Mouse (Mus musculus): ENCODE data around the gene Bfsp2. TPM values are rescaled to one million over a fixed set of nuclear protein-coding genes. Genes with fewer than 3 reads are reported as not detected.
"Not testable (repeated sequence)": the region's sequence is repeated elsewhere in the genome, so short reads cannot be mapped to it uniquely, and the experiment has no call there.

Bfsp2 gene
- polyA plus RNA-seq, 1 experiment from 2014 or later = 2.3 TPM

DNA sequence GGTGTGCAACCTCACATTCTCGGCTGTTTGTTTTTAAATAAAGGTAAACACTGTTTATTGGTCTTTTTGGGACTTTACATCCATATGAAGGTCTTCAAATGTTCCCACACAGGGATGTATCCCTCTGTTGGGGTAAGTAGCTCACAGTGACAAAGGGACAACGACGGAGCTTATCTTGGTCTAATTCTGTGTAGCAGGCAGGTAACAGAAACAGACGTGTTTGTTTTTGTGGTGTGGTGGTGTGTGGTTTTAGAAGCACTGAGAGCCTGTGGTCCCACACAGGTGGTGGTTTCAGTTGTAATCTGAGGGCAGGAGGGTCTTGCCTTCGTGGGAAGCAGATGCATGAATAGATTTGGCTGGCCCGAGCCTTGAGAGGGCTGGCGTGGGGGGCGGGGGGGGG, 56.3 kb downstream of the Bfsp2 start:
- H3K9ac ChIP-seq = no peak overlapping the region
- no peak for ATAC-seq (ENCODE audit: low FRiP score, low read depth)
- 0 out of 2 replicates have a peak, but pooled peaks cover 12% of the 10 kb centered on the region for H3K27me3 ChIP-seq
- 72% methylated on average over 6 of the region's 8 CpGs for WGBS
- no peak overlapping the region for H3K4me3 ChIP-seq
- H3K4me1 ChIP-seq = peaks cover 12% of the 10 kb centered on the region
- no peaks in the 10 kb centered on the region for H3K36me3 ChIP-seq
- H3K27ac ChIP-seq = no peak overlapping the region
- no peaks in the 10 kb centered on the region for H3K9me3 ChIP-seq
- H3K4me2 ChIP-seq (replicated peaks) = no peak overlapping the region

GRCm38 (mm10) chr9:103423384-103423783, 56.8 kb downstream of the Bfsp2 start:
- Histone ChIP-seq H3K36me3 (no peaks in the 10 kb centered on the region), H3K9ac (no peak overlapping the region), H3K27ac (no peak overlapping the region), H3K4me1 (peaks cover 12% of the 10 kb centered on the region), H3K27me3 (0 out of 2 replicates have a peak, but pooled peaks cover 12% of the 10 kb centered on the region), H3K9me3 (no peaks in the 10 kb centered on the region), H3K4me2 (replicated peaks) (0 out of 2 replicates have a peak overlapping the region, but pooled peaks have one; percentile 11), H3K4me3 (no peak overlapping the region)
- 72% methylated on average over 7 of the region's 7 CpGs for WGBS
- ATAC-seq (ENCODE audit: low FRiP score, low read depth) = no peak

DNA sequence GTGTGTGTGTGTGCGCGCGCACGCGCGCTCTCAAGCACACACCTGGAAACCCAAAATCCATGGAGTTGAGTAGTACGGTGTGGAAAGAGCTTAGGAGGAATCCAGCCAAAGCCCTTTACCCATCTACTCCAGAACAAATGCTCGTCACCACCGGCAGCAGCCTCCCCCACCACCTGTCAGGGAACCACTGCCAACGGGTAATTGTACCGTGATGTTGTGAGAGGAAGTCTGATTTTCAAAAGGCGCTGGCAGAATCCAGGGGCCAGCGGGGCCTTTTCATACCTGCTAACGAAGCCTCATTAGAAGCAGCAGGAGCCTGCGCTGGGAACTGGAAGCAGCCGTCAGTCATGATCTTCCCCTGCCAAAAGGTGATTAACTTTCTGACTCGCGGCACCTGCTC, 57.4 kb downstream of the Bfsp2 start:
- Histone ChIP-seq H3K4me2 (replicated peaks) (0 out of 2 replicates have a peak overlapping the region, but pooled peaks have one; percentile 11), H3K36me3 (no peaks in the 10 kb centered on the region), H3K27me3 (0 out of 2 replicates have a peak, but pooled peaks cover 12% of the 10 kb centered on the region), H3K9me3 (no peaks in the 10 kb centered on the region), H3K4me1 (peaks cover 12% of the 10 kb centered on the region), H3K27ac (no peak overlapping the region), H3K9ac (no peak overlapping the region), H3K4me3 (no peak overlapping the region)
- no peak for ATAC-seq (ENCODE audit: low FRiP score, low read depth)
- 38% methylated on average over 18 of the region's 18 CpGs for WGBS

- no peak for ATAC-seq (ENCODE audit: low FRiP score, low read depth)
- WGBS = 67% methylated on average over 3 of the region's 3 CpGs
Observed at GRCm38 (mm10) chr9:103420844-103421243, 59.4 kb downstream of the Bfsp2 start.

DNA sequence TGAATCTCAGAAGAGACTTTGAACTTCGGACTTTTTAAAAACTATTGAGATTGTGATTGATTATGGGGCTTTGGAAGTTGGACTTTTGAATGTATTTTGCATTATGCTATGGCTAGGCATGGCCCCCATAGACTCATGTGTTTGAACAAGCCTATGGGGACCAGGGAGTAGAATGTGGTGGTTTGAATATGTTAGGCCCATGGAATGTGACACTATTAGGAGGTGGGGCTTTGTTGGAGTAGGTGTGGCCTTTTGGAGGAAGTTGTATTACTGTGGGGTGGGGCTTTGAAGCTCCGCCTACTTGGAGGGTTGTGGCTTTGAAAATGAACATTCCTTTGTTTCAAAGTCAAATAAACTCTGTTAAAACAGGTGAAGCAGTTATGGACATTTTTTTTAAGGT, 61.4 kb downstream of the Bfsp2 start:
- WGBS = 92% methylated on average over 2 of the region's 2 CpGs
- peaks cover 20% of the 10 kb centered on the region for H3K4me1 ChIP-seq

More at GRCm38 (mm10) chr9:103420844-103421243, 59.4 kb downstream of the Bfsp2 start:
- H3K4me1 ChIP-seq = peaks cover 12% of the 10 kb centered on the region
- no peak overlapping the region for H3K4me2 ChIP-seq (replicated peaks)
- H3K27ac ChIP-seq = no peak overlapping the region
- no peaks in the 10 kb centered on the region for H3K36me3 ChIP-seq
- 0 out of 2 replicates have a peak, but pooled peaks cover 9% of the 10 kb centered on the region for H3K27me3 ChIP-seq
- H3K9me3 ChIP-seq = no peaks in the 10 kb centered on the region
- no peak overlapping the region for H3K9ac ChIP-seq
- H3K4me3 ChIP-seq = no peak overlapping the region

DNA sequence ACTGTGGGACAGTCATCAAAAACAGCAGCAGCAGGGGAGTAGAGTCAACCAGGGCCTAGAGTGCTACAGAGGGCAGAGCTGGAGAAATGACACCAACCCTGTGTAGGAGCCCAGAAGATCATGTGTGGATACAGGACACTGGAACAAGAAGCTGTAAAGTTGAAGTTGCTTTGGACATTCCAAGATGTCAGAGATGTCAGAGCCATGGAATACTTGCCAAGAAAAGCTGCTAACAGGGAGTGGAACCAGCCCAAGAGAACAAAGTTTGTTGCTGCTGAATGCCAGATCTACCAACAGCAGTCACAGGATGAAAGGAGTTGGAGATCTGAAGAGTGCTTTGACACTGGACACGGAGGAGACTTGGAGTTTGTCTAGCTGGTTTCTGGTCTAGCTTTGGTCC, 62.0 kb downstream of the Bfsp2 start:
- not testable (repeated sequence) for H3K4me2 ChIP-seq (replicated peaks); H3K4me3 ChIP-seq; H3K27me3 ChIP-seq; ATAC-seq (ENCODE audit: low FRiP score, low read depth); H3K27ac ChIP-seq; H3K36me3 ChIP-seq; H3K9me3 ChIP-seq; H3K9ac ChIP-seq
- peaks cover 23% of the 10 kb centered on the region for H3K4me1 ChIP-seq
- 86% methylated on average over 1 of the region's 1 CpGs for WGBS

More for the DNA sequence above, 61.4 kb downstream of the Bfsp2 start:
- H3K27ac ChIP-seq = no peak overlapping the region
- ATAC-seq (ENCODE audit: low FRiP score, low read depth) = no peak
- H3K9me3 ChIP-seq = no peaks in the 10 kb centered on the region
- 0 out of 2 replicates have a peak, but pooled peaks cover 9% of the 10 kb centered on the region for H3K27me3 ChIP-seq
- no peaks in the 10 kb centered on the region for H3K36me3 ChIP-seq
- no peak overlapping the region for H3K4me2 ChIP-seq (replicated peaks)
- H3K9ac ChIP-seq = no peak overlapping the region
- no peak overlapping the region for H3K4me3 ChIP-seq

DNA sequence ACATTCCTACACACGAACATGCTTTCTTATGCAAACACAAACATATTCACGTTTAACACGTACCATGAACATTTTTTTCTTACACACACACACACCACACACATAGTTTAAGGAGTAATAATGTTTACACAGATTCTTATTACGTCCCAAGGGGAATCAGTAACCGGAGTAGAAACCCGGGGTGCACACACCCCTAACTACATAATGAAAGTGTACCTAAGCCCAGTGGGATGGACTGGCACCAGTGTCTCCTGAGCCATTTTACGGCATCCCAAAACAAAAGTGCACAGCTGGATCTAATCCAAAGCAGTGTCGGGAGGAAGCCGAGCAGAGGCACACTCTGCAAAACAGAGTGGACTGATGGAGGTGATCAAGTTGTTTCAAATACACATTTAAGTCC, 66.8 kb downstream of the Bfsp2 start:
- H3K9ac ChIP-seq = no peak overlapping the region
- peak overlapping the region; percentile 23; the same call in 1 of the 2 replicates for H3K4me2 ChIP-seq (replicated peaks)
- H3K36me3 ChIP-seq = no peaks in the 10 kb centered on the region
- H3K27ac ChIP-seq = no peak overlapping the region
- peaks cover 43% of the 10 kb centered on the region for H3K4me1 ChIP-seq
- H3K9me3 ChIP-seq = no peaks in the 10 kb centered on the region
- no peak for ATAC-seq (ENCODE audit: low FRiP score, low read depth)
- no peaks in the 10 kb centered on the region for H3K27me3 ChIP-seq
- H3K4me3 ChIP-seq = no peak overlapping the region
- 22% methylated on average over 9 of the region's 9 CpGs for WGBS

GRCm38 (mm10) chr9:103409119-103409518, 71.1 kb downstream of the Bfsp2 start:
- whole genome bisulfite sequencing = 48% methylated on average over 2 of the region's 2 CpGs
- Histone ChIP-seq H3K9ac (no peak overlapping the region), H3K4me2 (replicated peaks) (no peak overlapping the region), H3K4me3 (no peak overlapping the region), H3K27me3 (peaks cover 6% of the 10 kb centered on the region; the same call in 1 of the 2 replicates), H3K4me1 (peaks cover 39% of the 10 kb centered on the region), H3K27ac (0 out of 2 replicates have a peak overlapping the region, but pooled peaks have one; percentile 39), H3K36me3 (no peaks in the 10 kb centered on the region), H3K9me3 (no peaks in the 10 kb centered on the region)
- peak; percentile 41; the same call in 1 of the 2 replicates for ATAC-seq (ENCODE audit: low FRiP score, low read depth)

DNA sequence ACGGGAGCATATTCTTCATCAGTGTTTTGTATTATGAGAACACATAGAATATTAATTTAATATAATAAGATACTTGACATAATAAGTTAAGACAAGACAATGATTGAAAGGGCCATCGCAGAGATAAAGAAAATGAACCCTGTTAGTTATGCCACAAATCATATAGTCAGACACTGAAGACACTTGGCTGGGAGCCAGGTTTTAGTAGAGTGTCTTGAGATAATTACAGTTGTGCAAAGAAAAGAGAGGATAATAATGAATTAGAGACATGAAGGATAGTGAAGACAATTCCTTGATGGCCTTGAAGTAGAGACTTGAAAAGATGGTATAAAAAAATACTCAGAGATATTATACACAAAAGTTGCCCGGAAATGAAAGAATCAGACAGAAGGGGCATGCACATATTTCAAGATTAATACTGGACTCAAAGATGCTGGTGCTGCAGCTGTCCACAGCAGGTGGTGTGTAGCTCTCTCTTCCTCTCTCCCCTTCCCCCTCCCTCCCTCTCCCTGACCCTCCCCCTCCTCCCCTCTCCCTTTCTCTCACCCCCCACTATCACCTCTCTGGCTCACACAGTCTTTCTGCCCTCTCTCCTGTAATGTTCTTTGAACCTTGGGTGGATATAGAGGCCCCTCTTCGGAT, 72.0 kb downstream of the Bfsp2 start:
- H3K27ac ChIP-seq = no peak overlapping the region
- ATAC-seq (ENCODE audit: low FRiP score, low read depth) = no peak
- 74% methylated on average over 4 of the region's 4 CpGs for WGBS

DNA sequence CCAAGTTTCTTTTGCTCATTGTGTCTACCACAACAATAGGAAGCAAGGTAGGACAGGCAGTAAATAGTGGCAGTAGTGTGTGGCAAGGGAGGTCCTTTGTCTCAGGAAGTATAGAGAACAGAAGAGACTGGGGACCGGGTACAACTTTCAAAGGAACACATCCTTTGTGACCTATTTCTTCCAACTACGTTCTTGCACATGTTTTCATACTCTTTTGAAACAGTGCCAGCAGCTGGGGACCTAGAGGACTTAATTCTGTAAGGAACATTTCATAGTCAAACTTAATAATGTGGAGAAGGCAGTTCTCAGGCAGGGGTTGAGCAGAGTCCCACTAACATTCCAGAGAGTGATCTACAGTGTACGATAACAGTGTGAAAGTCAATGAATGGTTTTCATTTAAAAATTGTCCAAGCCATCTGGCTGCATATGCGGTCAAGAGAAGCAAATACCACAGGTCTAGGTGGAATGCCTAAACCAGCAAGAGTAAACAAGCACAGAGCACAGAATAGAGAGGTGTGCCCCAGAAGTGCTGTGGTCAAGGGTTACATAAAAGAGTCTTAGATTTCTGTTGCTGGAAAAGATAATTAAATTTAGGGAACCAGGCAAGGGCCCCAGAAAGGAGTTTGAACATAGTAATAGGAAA, 76.8 kb downstream of the Bfsp2 start:
- Histone ChIP-seq H3K4me3 (no peak overlapping the region), H3K9ac (no peak overlapping the region), H3K27me3 (peaks cover 28% of the 10 kb centered on the region), H3K4me1 (peaks cover 20% of the 10 kb centered on the region), H3K4me2 (replicated peaks) (no peak overlapping the region), H3K9me3 (peaks cover 7% of the 10 kb centered on the region; the same call in 1 of the 2 replicates), H3K27ac (no peak overlapping the region; the same call in 1 of the 2 replicates), H3K36me3 (no peaks in the 10 kb centered on the region)
- peak; percentile 37; the same call in 1 of the 2 replicates for ATAC-seq (ENCODE audit: low FRiP score, low read depth)
- WGBS = 31% methylated on average over 4 of the region's 4 CpGs

More for the DNA sequence above, 72.0 kb downstream of the Bfsp2 start:
- no peak overlapping the region for H3K4me3 ChIP-seq
- H3K36me3 ChIP-seq = no peaks in the 10 kb centered on the region
- peaks cover 36% of the 10 kb centered on the region for H3K4me1 ChIP-seq
- H3K9ac ChIP-seq = no peak overlapping the region
- no peaks in the 10 kb centered on the region for H3K9me3 ChIP-seq
- no peak overlapping the region for H3K4me2 ChIP-seq (replicated peaks)
- H3K27me3 ChIP-seq = peaks cover 6% of the 10 kb centered on the region; the same call in 1 of the 2 replicates

GRCm38 (mm10) chr9:103398509-103399157, 81.6 kb downstream of the Bfsp2 start:
- WGBS = 13% methylated on average over 21 of the region's 21 CpGs

GRCm38 (mm10) chr9:103393256-103393655, 87.0 kb downstream of the Bfsp2 start:
- Histone ChIP-seq H3K9me3 (0 out of 2 replicates have a peak, but pooled peaks cover 6% of the 10 kb centered on the region), H3K36me3 (no peaks in the 10 kb centered on the region), H3K27ac (no peak overlapping the region), H3K4me1 (peaks cover 5% of the 10 kb centered on the region; the same call in 1 of the 2 replicates), H3K9ac (no peak overlapping the region), H3K4me3 (no peak overlapping the region), H3K27me3 (peaks cover 63% of the 10 kb centered on the region), H3K4me2 (replicated peaks) (no peak overlapping the region)
- no peak for ATAC-seq (ENCODE audit: low FRiP score, low read depth)
- 72% methylated on average over 11 of the region's 11 CpGs for WGBS

More at GRCm38 (mm10) chr9:103398509-103399157, 81.6 kb downstream of the Bfsp2 start:
- H3K4me2 ChIP-seq (replicated peaks) = peak overlapping the region; percentile 44
- no peaks in the 10 kb centered on the region for H3K36me3 ChIP-seq
- ATAC-seq (ENCODE audit: low FRiP score, low read depth) = peak; percentile 93
- H3K4me1 ChIP-seq = peaks cover 24% of the 10 kb centered on the region
- peaks cover 14% of the 10 kb centered on the region; the same call in 1 of the 2 replicates for H3K9me3 ChIP-seq
- peak overlapping the region; percentile 44; the same call in 1 of the 2 replicates for H3K27ac ChIP-seq
- no peak overlapping the region for H3K4me3 ChIP-seq
- peaks cover 48% of the 10 kb centered on the region for H3K27me3 ChIP-seq
- no peak overlapping the region for H3K9ac ChIP-seq

Data from limb, embryonic 13.5 days (tissue).